Mouse (Mus musculus) CH12.LX (cell line): ENCODE results near the gene Fam198a.

Source experiments
- CTCF ChIP-seq, 2 experiments: IDR thresholded peaks in 1 of 2; conservative IDR thresholded peaks in 1 of 2; 2 replicates each; pipeline ENCODE4 v1.5.1; 2011 to 2012; ENCODE audit warnings: low read depth in 2 of 2, low read length in 2 of 2, improper control_type of control experiment in 1 of 2, inconsistent platforms in 1 of 2, mild to moderate bottlenecking in 1 of 2, moderate library complexity in 1 of 2
- POLR2A ChIP-seq: IDR thresholded peaks from 2 replicates; pipeline ENCODE4 v1.6.1; 2011; ENCODE audit warnings: low read depth, mild to moderate bottlenecking, improper control_type of control experiment, low read length
- USF1 ChIP-seq: IDR thresholded peaks from 2 replicates; pipeline ENCODE4 v1.6.1; 2014; ENCODE audit warnings: low read depth, mild to moderate bottlenecking, inconsistent platforms, low read length, improper control_type of control experiment

- TF ChIP-seq USF1, result no peak
- TF ChIP-seq POLR2A, result no peak
- no peak for TF ChIP-seq CTCF (conservative IDR thresholded peaks at IDR 0.05 in 1 of 2, IDR thresholded peaks at IDR 0.05 in 1 of 2; ENCODE audit: low read depth in 2 of 2, low read length in 2 of 2)
Observed at GRCm38 (mm10) chr9:121964941-121965340, 14.2 kb downstream of the Fam198a start.
